Mouse (Mus musculus): ENCODE data around the gene Tmem138. TPM values are rescaled to one million over a fixed set of nuclear protein-coding genes. Genes with fewer than 3 reads are reported as not detected.

Tmem138 gene
- total and polyA plus RNA-seq, 3 experiments: 11.9 to 25.2 TPM; not detected in 1

GRCm38 (mm10) chr19:10525106-10525901, 51.9 kb downstream of the Tmem138 start, which contains the start of gene Cpsf7 (continued):
- TF ChIP-seq TBP (IDR thresholded peaks at IDR 0.05; ENCODE audit: low read depth, low read length) (peak; percentile 77), MAZ (IDR thresholded peaks at IDR 0.05; ENCODE audit: low read depth, low read length) (peak; percentile 87), MAX (IDR thresholded peaks at IDR 0.05; ENCODE audit: low read length) (no peak; the same call in 1 of the 2 replicates), GABPA (IDR thresholded peaks at IDR 0.05; ENCODE audit: low read depth, low read length) (no peak), USF2 (IDR thresholded peaks at IDR 0.05; ENCODE audit: borderline replicate concordance in 1 of 2, insufficient read depth in 1 of 2, low read depth in 1 of 2, low read length in 2 of 2) (no peak), RCOR1 (IDR thresholded peaks at IDR 0.05; ENCODE audit: low read depth, low read length) (no peak), CHD1 (IDR thresholded peaks at IDR 0.05; ENCODE audit: low read depth, low read length) (no peak), SIN3A (IDR thresholded peaks at IDR 0.05; ENCODE audit: low read length) (no peak; the same call in none of the 2 replicates), BHLHE40 (IDR thresholded peaks at IDR 0.05; ENCODE audit: borderline replicate concordance, low read depth, low read length) (no peak), JUND (IDR thresholded peaks at IDR 0.05; ENCODE audit: low read depth, low read length) (no peak), ETS1 (IDR thresholded peaks at IDR 0.05; ENCODE audit: low read depth, low read length) (peak; percentile 64), E2F4 (IDR thresholded peaks at IDR 0.05; ENCODE audit: borderline replicate concordance, low read depth, low read length) (no peak; the same call in 1 of the 2 replicates), UBTF (IDR thresholded peaks at IDR 0.05; ENCODE audit: borderline replicate concordance, insufficient read depth, low read depth, low read length) (no peak), MEF2A (IDR thresholded peaks at IDR 0.05; ENCODE audit: extremely low read depth, insufficient replicate concordance, low read depth, low read length, poor library complexity, severe bottlenecking) (peak; percentile 62; the same call in 1 of the 2 replicates), ZMIZ1 (IDR thresholded peaks at IDR 0.05; ENCODE audit: low read depth, low read length) (peak; percentile 93), MXI1 (IDR thresholded peaks at IDR 0.05; ENCODE audit: low read depth, low read length) (no peak; the same call in none of the 2 replicates), MYC (IDR thresholded peaks at IDR 0.05; ENCODE audit: low read depth, low read length) (no peak), CTCF (IDR thresholded peaks at IDR 0.05 in 2 of 3, conservative IDR thresholded peaks at IDR 0.05 in 1 of 3; ENCODE audit: control insufficient read depth in 1 of 3, insufficient read depth in 1 of 3, low read depth in 2 of 3, low read length in 3 of 3, poor library complexity in 1 of 3, severe bottlenecking in 1 of 3) (no peak), POLR2AphosphoS5 (IDR thresholded peaks at IDR 0.05; ENCODE audit: borderline replicate concordance, low read depth, low read length) (no peak), EP300 (IDR thresholded peaks at IDR 0.05; ENCODE audit: low read depth in 1 of 2, low read length in 2 of 2) (no peak; a peak in 2 of 4 replicates)

GRCm38 (mm10) chr19:10524784-10525105, 52.4 kb downstream of the Tmem138 start:
- Histone ChIP-seq H3K79me2 (ENCODE audit: control insufficient read depth, insufficient read depth, low read length, poor library complexity) (peaks cover 57% of the 10 kb centered on the region), H3K4me3 (ENCODE audit: control insufficient read depth in 1 of 2, insufficient read depth in 1 of 2, low read depth in 2 of 2, low read length in 2 of 2) (peak overlapping the region; percentile 68 to 92), H3K9ac (ENCODE audit: control insufficient read depth, low read depth, low read length, poor library complexity, severe bottlenecking) (peak overlapping the region; percentile 99), H3K27ac (ENCODE audit: control insufficient read depth, low read depth, low read length) (peak overlapping the region; percentile 62), H3K9me3 (replicated peaks; ENCODE audit: insufficient read depth, low read length) (no peaks in the 10 kb centered on the region), H3K27me3 (ENCODE audit: control insufficient read depth in 1 of 2, insufficient read depth in 2 of 2, low read length in 2 of 2) (no peaks in the 10 kb centered on the region), H3K4me1 (ENCODE audit: control insufficient read depth in 1 of 2, insufficient read depth in 2 of 2, low read length in 2 of 2) (peaks cover 17 to 23% of the 10 kb centered on the region in 2 experiments), H3K36me3 (ENCODE audit: control insufficient read depth in 1 of 2, insufficient read depth in 2 of 2, low read length in 2 of 2) (peaks cover 17 to 45% of the 10 kb centered on the region in 2 experiments)
- TF ChIP-seq CHD1 (IDR thresholded peaks at IDR 0.05; ENCODE audit: low read depth, low read length) (peak; percentile 97), ZMIZ1 (IDR thresholded peaks at IDR 0.05; ENCODE audit: low read depth, low read length) (no peak), POLR2A (IDR thresholded peaks at IDR 0.05; ENCODE audit: control insufficient read depth in 1 of 2, insufficient read depth in 1 of 2, low read depth in 1 of 2, low read length in 2 of 2, poor library complexity in 1 of 2) (peak in 1 of 2 experiments; percentile 87; a peak in 2 of 4 replicates), SIN3A (IDR thresholded peaks at IDR 0.05; ENCODE audit: low read length) (peak; percentile 91; the same call in 1 of the 2 replicates), NELFE (IDR thresholded peaks at IDR 0.05; ENCODE audit: low read depth, low read length) (peak; percentile 94; the same call in 1 of the 2 replicates), ELF1 (IDR thresholded peaks at IDR 0.05; ENCODE audit: low read depth, low read length) (no peak), MXI1 (IDR thresholded peaks at IDR 0.05; ENCODE audit: low read depth, low read length) (peak; percentile 66), GABPA (IDR thresholded peaks at IDR 0.05; ENCODE audit: low read depth, low read length) (no peak), ZC3H11A (IDR thresholded peaks at IDR 0.05; ENCODE audit: low read depth, low read length) (0 out of 2 replicates have a peak, but pooled peaks have one; percentile 18)
- DNase-seq (ENCODE audit: low read depth, low spot score): no peak
